Mouse (Mus musculus): ENCODE measurements at regions not wholly inside any gene's neighbourhood (a gene's known extent, or its start where the extent isn't known, plus 50 kb on each side); places are given as distances from the start of the nearest gene placed in this dataset.

DNA sequence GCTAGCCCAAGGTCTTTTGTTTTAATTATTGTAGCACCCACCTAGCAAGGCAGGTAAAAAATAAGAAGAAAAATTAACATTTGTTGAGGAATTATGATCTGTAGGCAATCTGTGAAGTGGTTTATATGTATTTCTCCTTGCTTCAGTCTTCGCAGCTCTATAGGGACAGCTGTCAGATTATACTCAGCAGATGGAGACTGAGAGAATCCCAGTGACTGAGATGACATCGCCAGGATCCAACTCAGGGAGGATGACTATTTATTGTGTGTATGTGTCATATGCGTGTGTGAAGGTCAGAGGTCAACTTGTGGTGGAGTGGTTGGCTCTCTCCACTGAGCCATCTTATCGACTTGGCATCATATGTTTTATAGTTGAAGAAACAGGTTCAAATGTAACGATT is 362.0 kb upstream of the Chd6 start:
- H3K27ac ChIP-seq (ENCODE audit: poor library complexity, severe bottlenecking) = no peak overlapping the region
- no peaks in the 10 kb centered on the region for H3K9me3 ChIP-seq (replicated peaks)
- no peak overlapping the region for H3K4me2 ChIP-seq
- no peak overlapping the region for H3K4me3 ChIP-seq
- ATAC-seq (ENCODE audit: insufficient number of reproducible peaks, low FRiP score) = no peak
- 69% methylated on average over 5 of the region's 5 CpGs for WGBS
- no peaks in the 10 kb centered on the region for H3K27me3 ChIP-seq (replicated peaks)
- H3K9ac ChIP-seq = no peak overlapping the region
- H3K4me1 ChIP-seq (replicated peaks) = no peaks in the 10 kb centered on the region
- no peaks in the 10 kb centered on the region for H3K36me3 ChIP-seq

DNA sequence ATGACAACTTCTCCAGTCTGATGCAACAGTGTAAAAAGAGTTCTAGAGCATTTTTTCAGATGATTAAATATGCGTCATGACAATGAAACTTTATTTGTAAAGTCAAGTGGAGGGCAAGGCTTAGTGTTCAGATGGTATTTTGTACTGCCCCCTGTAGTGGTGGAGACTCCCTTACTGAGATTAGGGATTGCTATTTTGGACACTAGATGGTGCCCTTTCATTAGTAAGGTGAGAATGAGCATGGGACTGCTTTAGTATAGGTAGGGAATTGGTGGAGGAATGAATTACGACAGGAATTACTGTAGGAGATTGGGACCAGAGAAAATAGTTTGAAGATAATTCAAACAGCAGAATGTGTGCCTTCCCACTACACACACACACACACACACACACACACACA is 361.1 kb upstream of the Chd6 start:
- WGBS = 16% methylated on average over 2 of the region's 2 CpGs
- H3K4me2 ChIP-seq = no peak overlapping the region
- no peaks in the 10 kb centered on the region for H3K36me3 ChIP-seq
- ATAC-seq (ENCODE audit: insufficient number of reproducible peaks, low FRiP score) = no peak
- H3K9ac ChIP-seq = no peak overlapping the region
- no peak overlapping the region for H3K4me3 ChIP-seq
- H3K9me3 ChIP-seq (replicated peaks) = no peaks in the 10 kb centered on the region
- no peak overlapping the region for H3K27ac ChIP-seq (ENCODE audit: poor library complexity, severe bottlenecking)
- H3K4me1 ChIP-seq (replicated peaks) = no peaks in the 10 kb centered on the region
- no peaks in the 10 kb centered on the region for H3K27me3 ChIP-seq (replicated peaks)

DNA sequence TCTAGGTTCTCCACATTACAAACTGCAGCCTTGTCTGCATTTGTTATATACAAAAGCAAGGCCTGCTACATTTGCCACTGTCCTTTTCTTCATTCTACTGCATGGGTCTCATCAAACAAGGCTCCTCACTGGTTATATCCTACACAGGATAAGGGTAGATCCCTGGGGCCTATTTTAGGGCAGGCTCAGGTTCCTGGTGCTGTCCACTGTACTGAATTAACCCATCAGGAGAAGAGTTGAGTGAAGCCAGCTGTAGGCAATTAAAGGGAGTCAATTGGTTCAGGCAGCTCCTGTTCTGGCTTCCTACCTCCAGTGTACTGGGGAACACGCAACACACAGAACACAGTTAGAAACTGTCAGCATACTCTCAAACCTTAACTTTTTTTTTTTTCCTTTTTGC is 358.2 kb upstream of the Chd6 start:
- no peaks in the 10 kb centered on the region for H3K4me1 ChIP-seq (replicated peaks)
- no peak overlapping the region for H3K4me3 ChIP-seq
- H3K36me3 ChIP-seq = no peaks in the 10 kb centered on the region
- H3K9ac ChIP-seq = no peak overlapping the region
- H3K27me3 ChIP-seq (replicated peaks) = no peaks in the 10 kb centered on the region
- peaks cover 3% of the 10 kb centered on the region; the same call in 1 of the 2 replicates for H3K9me3 ChIP-seq (replicated peaks)
- no peak overlapping the region for H3K27ac ChIP-seq (ENCODE audit: poor library complexity, severe bottlenecking)
- ATAC-seq (ENCODE audit: insufficient number of reproducible peaks, low FRiP score) = no peak
- H3K4me2 ChIP-seq = no peak overlapping the region
- WGBS = 65% methylated on average over 1 of the region's 1 CpGs

DNA sequence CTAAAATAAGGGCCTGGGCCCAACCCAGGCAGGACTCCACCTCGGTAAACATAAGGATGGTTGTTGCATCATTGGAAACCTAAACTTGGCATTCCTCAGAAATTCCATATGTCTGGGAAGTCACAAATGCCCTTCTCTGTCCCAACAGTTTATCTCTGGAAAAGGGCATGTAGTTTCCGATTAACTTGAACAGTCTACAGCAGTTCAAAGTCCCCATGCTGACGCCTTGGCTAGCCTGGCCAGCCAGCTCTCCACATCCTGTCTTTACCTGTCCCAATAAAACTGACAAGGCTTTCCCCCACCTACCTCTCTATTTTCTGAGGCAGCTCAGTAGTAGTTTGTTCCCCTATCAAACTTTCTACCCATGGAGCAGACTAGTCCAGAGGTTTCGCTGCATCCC is 351.7 kb upstream of the Chd6 start:
- Histone ChIP-seq H3K27ac (ENCODE audit: poor library complexity, severe bottlenecking) (no peak overlapping the region), H3K9ac (no peak overlapping the region), H3K9me3 (replicated peaks) (peaks cover 5% of the 10 kb centered on the region; the same call in 1 of the 2 replicates), H3K4me1 (replicated peaks) (no peaks in the 10 kb centered on the region), H3K36me3 (no peaks in the 10 kb centered on the region), H3K4me2 (no peak overlapping the region), H3K27me3 (replicated peaks) (no peaks in the 10 kb centered on the region), H3K4me3 (no peak overlapping the region)
- 80% methylated on average over 4 of the region's 4 CpGs for WGBS
- no peak for ATAC-seq (ENCODE audit: insufficient number of reproducible peaks, low FRiP score)

DNA sequence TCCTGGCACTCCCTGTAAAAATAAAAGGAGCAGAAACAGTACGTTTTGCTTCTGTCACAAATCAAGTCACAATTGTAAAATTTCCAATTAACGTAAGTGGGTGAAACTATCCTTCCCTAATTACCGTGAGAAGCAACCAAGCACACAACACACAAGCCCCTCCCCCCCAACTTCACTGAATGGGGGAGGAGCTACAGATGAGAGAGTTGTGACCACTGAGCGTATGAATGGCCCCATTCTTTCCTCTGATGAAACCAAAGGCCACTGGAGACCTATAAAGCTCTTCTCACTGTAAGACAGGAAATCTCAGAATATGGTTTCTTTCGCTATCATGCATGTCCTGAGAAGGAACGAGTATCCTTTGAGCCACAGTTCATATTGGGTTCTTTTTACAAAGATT is 345.6 kb upstream of the Chd6 start:
- WGBS = 66% methylated on average over 6 of the region's 6 CpGs
- Histone ChIP-seq H3K4me3 (no peak overlapping the region), H3K4me2 (no peak overlapping the region), H3K9ac (no peak overlapping the region), H3K27me3 (replicated peaks) (no peaks in the 10 kb centered on the region), H3K9me3 (replicated peaks) (no peaks in the 10 kb centered on the region), H3K27ac (ENCODE audit: poor library complexity, severe bottlenecking) (no peak overlapping the region), H3K36me3 (no peaks in the 10 kb centered on the region), H3K4me1 (replicated peaks) (no peaks in the 10 kb centered on the region)
- ATAC-seq (ENCODE audit: insufficient number of reproducible peaks, low FRiP score) = no peak

DNA sequence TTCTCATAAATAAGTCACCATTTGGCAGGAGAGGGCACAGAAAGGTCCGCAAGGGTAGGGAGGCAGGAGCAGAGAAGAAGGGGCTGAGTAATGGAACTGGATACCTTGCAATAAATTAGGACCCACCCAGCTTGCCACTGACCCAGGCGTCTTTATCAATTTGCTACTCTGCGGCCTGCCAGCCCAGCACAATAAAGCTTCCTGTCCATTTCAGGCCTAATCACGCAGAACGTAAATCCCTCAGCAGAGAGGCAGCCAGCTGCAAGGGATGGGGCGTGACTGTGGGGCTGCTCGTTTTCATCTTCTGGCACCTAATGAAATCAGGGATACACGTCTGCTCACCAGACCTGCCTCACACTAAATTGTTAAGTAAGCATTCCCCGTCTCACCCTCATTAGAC is 324.9 kb upstream of the Chd6 start:
- no peak overlapping the region for H3K4me3 ChIP-seq
- no peaks in the 10 kb centered on the region for H3K27me3 ChIP-seq (replicated peaks)
- H3K36me3 ChIP-seq = no peaks in the 10 kb centered on the region
- H3K4me2 ChIP-seq = no peak overlapping the region
- H3K9ac ChIP-seq = no peak overlapping the region
- H3K9me3 ChIP-seq (replicated peaks) = no peaks in the 10 kb centered on the region
- WGBS = 59% methylated on average over 9 of the region's 9 CpGs
- no peaks in the 10 kb centered on the region for H3K4me1 ChIP-seq (replicated peaks)
- H3K27ac ChIP-seq (ENCODE audit: poor library complexity, severe bottlenecking) = no peak overlapping the region
- ATAC-seq (ENCODE audit: insufficient number of reproducible peaks, low FRiP score) = no peak

DNA sequence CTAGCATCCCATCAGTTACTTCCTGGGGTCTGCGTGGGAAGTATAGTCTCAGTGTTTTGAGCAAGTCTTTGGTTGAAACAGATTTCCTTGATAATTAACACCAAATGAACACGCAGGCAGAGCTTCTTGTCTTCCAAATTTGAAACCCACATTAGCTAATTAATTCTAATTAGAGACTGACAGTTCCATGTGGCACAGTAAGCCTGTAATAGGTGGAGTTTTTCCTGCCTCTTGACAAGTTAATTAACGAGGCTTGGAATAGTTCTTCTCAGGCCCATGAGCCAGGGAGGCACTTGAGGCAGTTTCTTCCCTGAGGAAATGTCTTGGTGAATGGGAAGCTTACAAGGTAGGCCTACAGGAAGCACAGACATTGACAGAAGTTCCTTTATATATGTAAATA is 320.4 kb upstream of the Chd6 start:
- ATAC-seq (ENCODE audit: insufficient number of reproducible peaks, low FRiP score) = no peak
- WGBS = 28% methylated on average over 3 of the region's 3 CpGs
- H3K27ac ChIP-seq (ENCODE audit: poor library complexity, severe bottlenecking) = no peak overlapping the region
- no peak overlapping the region for H3K9ac ChIP-seq
- H3K4me1 ChIP-seq (replicated peaks) = no peaks in the 10 kb centered on the region
- no peaks in the 10 kb centered on the region for H3K9me3 ChIP-seq (replicated peaks)
- no peaks in the 10 kb centered on the region for H3K36me3 ChIP-seq
- H3K4me3 ChIP-seq = no peak overlapping the region
- H3K27me3 ChIP-seq (replicated peaks) = no peaks in the 10 kb centered on the region
- H3K4me2 ChIP-seq = no peak overlapping the region

DNA sequence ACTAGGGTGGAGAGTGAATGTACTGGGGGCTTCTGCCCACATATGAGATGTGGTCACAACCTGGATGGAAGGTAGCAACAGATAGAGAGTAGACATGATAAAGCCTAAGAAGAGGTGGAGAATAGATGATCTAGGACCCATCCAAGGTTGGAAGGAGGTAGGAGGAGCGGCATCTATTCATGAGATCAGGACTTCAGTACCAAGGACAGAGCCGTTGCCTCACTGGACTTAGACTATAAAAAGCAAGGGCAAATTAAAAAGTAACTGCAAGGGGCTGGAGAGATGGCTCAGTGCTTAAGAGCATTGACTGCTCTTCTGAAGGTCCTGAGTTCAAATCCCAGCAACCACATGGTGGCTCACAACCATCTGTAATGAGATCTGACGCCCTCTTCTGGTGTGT is 316.7 kb upstream of the Chd6 start:
- H3K27me3 ChIP-seq (replicated peaks) = no peaks in the 10 kb centered on the region
- H3K4me1 ChIP-seq (replicated peaks) = no peaks in the 10 kb centered on the region
- no peak overlapping the region for H3K4me3 ChIP-seq
- no peak for ATAC-seq (ENCODE audit: insufficient number of reproducible peaks, low FRiP score)
- no peak overlapping the region for H3K4me2 ChIP-seq
- no peak overlapping the region for H3K9ac ChIP-seq
- H3K36me3 ChIP-seq = no peaks in the 10 kb centered on the region
- no peak overlapping the region for H3K27ac ChIP-seq (ENCODE audit: poor library complexity, severe bottlenecking)
- 42% methylated on average over 3 of the region's 3 CpGs for WGBS
- no peaks in the 10 kb centered on the region for H3K9me3 ChIP-seq (replicated peaks)

DNA sequence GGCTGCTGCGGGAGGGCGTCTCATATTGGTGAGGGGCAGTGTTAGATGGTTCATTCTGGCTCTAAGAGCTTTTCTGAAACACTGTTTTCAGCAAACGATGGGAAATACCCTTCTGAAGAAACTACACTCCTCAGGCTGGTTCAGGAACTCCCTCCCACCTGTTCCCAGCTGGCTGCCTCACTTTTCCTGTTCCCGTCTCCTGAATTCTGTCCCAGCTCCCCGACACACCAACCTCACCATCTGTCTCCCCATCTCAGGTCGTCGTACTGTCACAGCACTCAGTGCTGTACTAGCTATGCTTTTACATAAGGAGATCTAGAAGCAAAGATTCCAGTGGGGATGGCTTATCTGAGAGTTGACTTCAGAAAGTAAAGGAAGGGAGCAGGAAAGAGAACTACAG is 309.2 kb upstream of the Chd6 start:
- no peaks in the 10 kb centered on the region for H3K36me3 ChIP-seq
- H3K4me3 ChIP-seq = no peak overlapping the region
- no peak for ATAC-seq (ENCODE audit: insufficient number of reproducible peaks, low FRiP score)
- H3K27ac ChIP-seq (ENCODE audit: poor library complexity, severe bottlenecking) = no peak overlapping the region
- 72% methylated on average over 7 of the region's 7 CpGs for WGBS
- no peaks in the 10 kb centered on the region for H3K9me3 ChIP-seq (replicated peaks)
- no peaks in the 10 kb centered on the region for H3K4me1 ChIP-seq (replicated peaks)
- H3K27me3 ChIP-seq (replicated peaks) = no peaks in the 10 kb centered on the region
- H3K9ac ChIP-seq = no peak overlapping the region
- no peak overlapping the region for H3K4me2 ChIP-seq

DNA sequence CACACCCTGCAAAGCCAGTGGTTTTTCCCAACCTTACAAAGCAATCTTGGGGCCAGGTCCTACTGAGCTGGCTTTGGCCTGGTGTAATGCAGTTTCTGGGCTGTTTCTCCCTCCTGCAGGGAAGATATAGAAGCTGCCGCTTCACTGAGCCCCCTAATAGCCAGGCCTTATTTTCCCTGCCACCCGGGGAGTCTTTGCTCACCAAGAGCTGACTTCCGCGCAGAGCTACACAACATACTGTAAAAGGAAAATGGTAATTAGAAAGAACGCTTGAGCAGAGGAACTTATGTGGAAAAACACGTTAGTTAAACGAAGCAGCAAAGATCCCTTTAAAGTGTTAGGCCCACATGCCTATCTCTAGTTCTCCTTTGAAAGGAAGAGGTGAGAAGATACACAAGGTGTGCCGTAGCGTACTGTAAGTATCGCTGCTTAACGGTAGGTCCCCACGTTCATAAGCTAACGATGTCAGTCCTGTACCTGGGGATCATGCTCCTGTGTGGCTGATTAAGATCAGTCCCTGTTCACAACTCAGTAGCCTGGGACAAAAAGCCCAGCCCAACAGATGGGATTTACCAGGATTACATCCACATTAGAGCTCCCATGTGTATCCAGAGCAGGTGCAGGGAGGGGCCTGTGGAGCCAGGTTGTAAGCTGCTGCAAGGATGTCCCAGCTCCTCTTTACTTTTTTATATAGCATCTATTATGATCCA is 307.5 kb upstream of the Chd6 start:
- no peaks in the 10 kb centered on the region for H3K9me3 ChIP-seq (replicated peaks)
- no peak overlapping the region for H3K27ac ChIP-seq (ENCODE audit: poor library complexity, severe bottlenecking)
- no peaks in the 10 kb centered on the region for H3K4me1 ChIP-seq (replicated peaks)
- no peak for ATAC-seq (ENCODE audit: insufficient number of reproducible peaks, low FRiP score)
- H3K4me3 ChIP-seq = no peak overlapping the region
- no peak overlapping the region for H3K9ac ChIP-seq
- WGBS = 74% methylated on average over 13 of the region's 13 CpGs
- no peak overlapping the region for H3K4me2 ChIP-seq
- H3K36me3 ChIP-seq = no peaks in the 10 kb centered on the region
- H3K27me3 ChIP-seq (replicated peaks) = no peaks in the 10 kb centered on the region

DNA sequence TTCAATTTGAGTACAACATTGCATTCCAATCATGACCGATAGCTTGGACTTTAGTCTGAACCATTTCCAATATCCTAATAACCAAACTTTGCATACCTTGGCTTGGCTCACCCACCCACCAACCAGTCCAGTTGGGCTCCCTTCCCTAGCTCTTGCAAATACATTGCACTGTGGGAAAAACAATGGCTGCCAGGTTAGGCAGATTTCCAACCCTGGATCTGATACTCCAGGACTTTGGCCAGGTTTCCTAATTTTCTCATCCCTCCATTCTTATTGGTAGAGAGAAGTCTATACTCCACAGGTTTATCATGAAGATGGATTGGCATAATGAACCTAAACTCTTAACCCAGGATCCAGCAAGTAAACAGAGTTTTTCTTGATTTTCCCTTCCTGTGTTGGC is 299.4 kb upstream of the Chd6 start:
- Histone ChIP-seq H3K4me3 (no peak overlapping the region), H3K27ac (ENCODE audit: poor library complexity, severe bottlenecking) (no peak overlapping the region), H3K9me3 (replicated peaks) (no peaks in the 10 kb centered on the region), H3K4me2 (no peak overlapping the region), H3K9ac (no peak overlapping the region), H3K36me3 (no peaks in the 10 kb centered on the region), H3K4me1 (replicated peaks) (no peaks in the 10 kb centered on the region), H3K27me3 (replicated peaks) (no peaks in the 10 kb centered on the region)
- 86% methylated on average over 1 of the region's 1 CpGs for WGBS
- ATAC-seq (ENCODE audit: insufficient number of reproducible peaks, low FRiP score) = no peak

DNA sequence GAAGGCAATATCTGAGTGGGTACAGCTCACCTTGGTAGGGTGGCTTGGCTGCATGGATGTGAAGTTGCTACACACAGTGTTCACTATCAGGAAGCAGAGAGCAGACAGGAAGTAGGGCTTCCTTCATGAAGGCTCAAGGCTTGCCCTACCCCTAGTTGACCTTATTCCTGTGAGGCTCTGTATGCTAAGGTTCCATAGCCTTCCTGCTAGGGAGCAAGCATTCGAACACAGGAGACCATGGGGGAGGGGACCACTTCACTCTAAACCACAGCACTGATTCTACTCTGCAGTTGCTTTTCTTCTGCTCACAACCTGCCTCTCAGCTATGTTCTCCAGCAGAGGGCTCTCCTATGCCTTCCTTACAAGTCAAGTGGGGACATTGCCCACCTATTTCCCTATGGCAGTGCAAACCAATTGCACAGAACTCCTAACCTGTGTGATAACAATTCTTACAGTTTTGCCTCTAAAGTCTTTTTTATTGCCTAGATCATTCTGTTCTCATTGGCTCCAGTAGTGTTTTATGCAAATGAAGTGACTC is 297.0 kb upstream of the Chd6 start:
- peaks cover 8% of the 10 kb centered on the region for H3K9me3 ChIP-seq (replicated peaks)
- no peaks in the 10 kb centered on the region for H3K4me1 ChIP-seq (replicated peaks)
- no peaks in the 10 kb centered on the region for H3K36me3 ChIP-seq
- no peak overlapping the region for H3K4me3 ChIP-seq
- no peaks in the 10 kb centered on the region for H3K27me3 ChIP-seq (replicated peaks)
- 37% methylated on average over 1 of the region's 1 CpGs for WGBS
- H3K9ac ChIP-seq = no peak overlapping the region
- no peak overlapping the region for H3K27ac ChIP-seq (ENCODE audit: poor library complexity, severe bottlenecking)
- ATAC-seq (ENCODE audit: insufficient number of reproducible peaks, low FRiP score) = no peak
- H3K4me2 ChIP-seq = no peak overlapping the region
